Mouse (Mus musculus) thymus, adult 2 months (tissue): ENCODE measurements around the gene Dcps.

ENCODE experiments used
- CTCF ChIP-seq: fragments of 200-500 bp; IDR thresholded peaks from 2 replicates; pipeline ENCODE4 v1.5.1; 2012; ENCODE audit warnings: mild to moderate bottlenecking, control low read depth, low read length, moderate library complexity, borderline replicate concordance; ENCODE audit not compliant: control insufficient read depth, poor library complexity, insufficient read depth; ENCODE audit errors: extremely low read depth
- POLR2A ChIP-seq: fragments of 200-500 bp; IDR thresholded peaks from 2 replicates; pipeline ENCODE4 v1.6.1; 2012; ENCODE audit warnings: mild to moderate bottlenecking, low read length, control low read depth, moderate library complexity; ENCODE audit not compliant: control insufficient read depth, poor library complexity, insufficient read depth; ENCODE audit errors: extremely low read depth

DNA sequence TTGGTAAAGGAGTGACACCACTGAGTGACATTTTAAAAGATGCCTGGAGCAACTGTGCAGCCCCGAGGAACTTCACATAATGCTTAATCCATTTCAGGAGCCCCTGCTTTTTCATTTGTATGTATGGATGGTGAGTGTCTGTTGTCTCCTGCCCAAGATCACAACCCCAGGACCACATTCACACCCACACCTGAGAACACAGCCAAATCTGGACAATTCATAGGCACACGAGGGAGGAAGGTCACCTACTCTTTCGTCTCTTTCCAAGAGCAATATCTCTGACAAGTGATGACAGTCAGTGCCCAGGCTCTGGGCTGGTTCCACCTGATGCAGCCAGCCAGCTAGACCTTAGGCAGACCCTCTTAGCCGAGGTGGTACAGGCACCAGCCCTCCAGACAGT, 71.2 kb downstream of the Dcps start:
- no peak for TF ChIP-seq POLR2A
- no peak for TF ChIP-seq CTCF
